Mouse (Mus musculus) CD4-positive, CD25-positive, alpha-beta regulatory T cell, adult 4 months (primary cell): ENCODE data around the gene 4932438H23Rik. TPM values are rescaled to one million over a fixed set of nuclear protein-coding genes. Genes with fewer than 3 reads are reported as not detected.
A peak's percentile ranks its signal among the peaks of the same experiment; 100 is the strongest.
"Not testable (repeated sequence)": the region's sequence is repeated elsewhere in the genome, so short reads cannot be mapped to it uniquely, and the experiment has no call there.

ENCODE experiments used
- ATAC-seq: one replicate; pipeline ENCODE4 v1.8.0; 2017
- polyA plus RNA-seq, 2 experiments: library from polyadenylated mRNA; unstranded; fragments of 100-300 nt; shearing (Covaris generic); gene quantifications; one replicate each; pipeline ENCODE4 v1.2.1; 2017

4932438H23Rik gene
- polyA plus RNA-seq, 2 experiments from 2014 or later: 1.5 to 2.0 TPM

DNA sequence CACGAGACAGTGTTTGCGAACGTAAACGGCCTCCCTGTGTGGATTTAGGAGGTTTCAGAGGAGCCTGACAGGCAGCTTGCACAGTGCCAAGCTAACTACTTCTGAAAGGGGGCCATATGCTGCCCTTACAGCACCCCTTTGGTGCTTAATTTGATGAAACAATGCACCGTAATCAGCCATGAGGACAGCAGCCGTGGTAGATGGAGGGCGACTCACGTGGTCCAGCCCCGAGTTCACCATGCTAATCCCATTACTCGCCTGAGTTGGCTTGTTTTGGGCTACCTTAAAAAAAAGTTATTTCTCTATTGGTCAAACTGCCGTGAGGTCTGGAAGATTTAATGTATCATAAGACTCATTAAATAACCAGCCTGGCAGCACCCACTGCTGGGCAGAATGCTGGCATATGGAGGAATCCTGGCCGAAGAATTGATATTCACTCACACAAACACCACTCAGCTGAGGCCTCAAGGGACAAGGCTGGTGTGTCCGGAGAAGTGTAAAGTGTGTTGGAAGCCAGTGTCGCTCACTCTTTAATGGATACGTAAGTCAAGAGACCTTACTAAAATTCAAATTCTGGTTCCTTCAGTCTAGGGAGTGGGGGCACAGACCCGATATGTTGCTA is 4.6 kb upstream of the 4932438H23Rik start:
- ATAC-seq: no peak

DNA sequence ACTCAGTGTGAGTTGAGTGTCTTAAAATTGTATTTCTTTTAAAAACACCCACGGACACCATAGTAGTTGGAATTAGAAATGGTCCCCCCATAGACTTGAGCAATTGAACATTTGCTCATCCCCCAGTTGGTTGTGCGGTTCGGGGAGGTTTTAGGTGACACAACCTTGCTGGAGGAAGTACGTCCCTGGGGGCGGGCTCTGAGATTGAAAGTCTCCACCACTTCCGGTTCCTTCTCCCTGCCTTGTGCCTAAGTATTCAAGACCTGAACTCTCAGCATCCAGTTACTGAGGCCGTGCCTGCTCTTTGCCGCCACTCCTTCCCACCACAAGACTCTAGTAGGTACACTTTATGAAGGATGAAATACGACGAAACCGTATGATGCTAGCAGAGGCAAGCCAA is 2.9 kb upstream of the 4932438H23Rik start:
- no peak for ATAC-seq

DNA sequence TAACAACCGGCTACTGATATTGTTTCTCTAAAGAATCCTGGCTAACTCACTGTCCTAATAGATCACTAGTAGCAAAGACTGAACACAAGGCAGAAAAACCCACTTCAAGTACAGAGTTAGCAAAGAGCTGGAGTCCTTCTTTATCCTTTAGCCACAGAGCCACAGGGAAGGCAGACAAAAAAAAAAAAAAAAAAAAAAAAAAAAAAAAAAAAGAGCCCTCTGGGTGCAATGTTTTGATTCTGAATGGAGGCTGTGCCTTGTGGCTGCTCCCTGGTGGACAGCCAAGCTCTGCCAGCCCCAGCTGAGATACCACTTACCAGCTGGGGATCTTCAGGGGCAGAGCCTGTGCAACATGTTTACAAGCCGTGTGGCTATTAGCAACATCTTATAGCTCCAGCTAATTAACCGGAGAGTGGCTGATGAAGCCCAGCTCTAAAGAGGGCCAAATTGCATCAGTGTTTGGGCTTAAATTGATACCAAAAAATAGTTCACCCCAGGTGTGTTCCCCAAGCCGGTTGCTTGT is 2.1 kb upstream of the 4932438H23Rik start:
- no peak for ATAC-seq

- ATAC-seq: no peak
Observed at GRCm38 (mm10) chr16:91096016-91096415, 1.1 kb upstream of the 4932438H23Rik start.

DNA sequence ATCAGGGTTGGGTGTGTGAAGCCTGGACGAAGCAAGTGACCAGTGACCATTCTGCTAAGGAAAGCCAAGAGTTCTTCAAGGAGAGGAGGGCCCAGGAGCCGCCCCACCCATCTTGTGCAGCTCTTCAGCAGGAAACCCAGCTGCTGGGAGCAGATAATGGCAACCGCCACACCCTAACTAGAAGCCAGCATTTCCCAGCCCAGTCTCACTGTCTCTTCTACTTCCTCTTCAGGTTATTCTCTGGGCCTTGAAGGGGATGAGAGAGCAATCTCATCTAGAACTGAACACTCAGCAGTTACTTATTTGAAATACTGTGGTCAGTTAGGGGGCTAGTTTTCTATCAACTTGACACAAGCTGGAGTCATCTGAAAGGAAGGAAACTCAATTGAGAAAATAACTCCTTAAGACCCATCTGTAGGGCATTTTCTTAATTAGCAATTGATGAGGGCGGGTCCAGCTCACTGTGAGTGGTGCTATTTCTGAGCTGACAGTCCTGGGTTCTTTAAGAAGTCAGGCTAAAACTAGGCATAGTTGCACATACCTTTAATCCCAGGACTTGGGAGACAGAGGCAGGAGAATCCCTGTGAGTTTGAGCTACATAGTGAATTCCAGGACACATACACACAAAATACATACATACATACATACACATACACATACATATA is 8.1 kb downstream of the 4932438H23Rik start:
- no peak for ATAC-seq

GRCm38 (mm10) chr16:91085239-91085825 is 9.6 kb downstream of the 4932438H23Rik start:
- ATAC-seq: no peak

GRCm38 (mm10) chr16:91084307-91085238 is 10.3 kb downstream of the 4932438H23Rik start:
- no peak for ATAC-seq

DNA sequence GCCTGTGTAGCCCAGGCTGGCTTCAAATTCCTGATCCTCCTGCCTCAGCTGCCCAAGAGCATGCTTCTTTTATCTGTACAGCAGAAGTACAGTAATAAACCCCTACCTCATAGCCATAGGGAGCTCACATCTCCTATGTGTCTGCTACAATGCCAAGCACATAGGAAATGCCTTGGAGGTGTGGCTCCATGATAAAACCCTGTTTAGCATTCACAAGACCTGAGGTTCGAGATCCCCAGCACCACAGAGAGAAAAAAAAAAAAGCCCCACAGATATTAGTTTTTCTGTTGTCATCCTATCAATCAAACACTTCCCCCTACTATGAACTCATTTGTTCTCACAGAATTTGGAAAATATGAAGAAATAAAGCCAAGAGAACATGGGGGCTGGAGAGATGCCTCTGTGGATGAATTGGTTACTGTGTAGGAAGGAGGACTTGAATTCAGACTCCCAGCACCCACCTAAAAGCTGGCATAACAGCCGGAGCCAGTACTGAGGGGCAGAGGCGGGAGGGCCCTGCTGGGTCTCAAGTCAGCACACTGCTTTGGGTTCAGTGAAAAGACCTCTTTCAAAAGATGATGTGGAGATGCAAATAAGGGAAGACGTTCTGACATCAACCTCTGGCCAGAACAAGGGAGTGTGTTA is 11.8 kb downstream of the 4932438H23Rik start:
- no peak for ATAC-seq

- peak; percentile 94 for ATAC-seq
Observed at GRCm38 (mm10) chr16:91081508-91081907, 13.4 kb downstream of the 4932438H23Rik start.

DNA sequence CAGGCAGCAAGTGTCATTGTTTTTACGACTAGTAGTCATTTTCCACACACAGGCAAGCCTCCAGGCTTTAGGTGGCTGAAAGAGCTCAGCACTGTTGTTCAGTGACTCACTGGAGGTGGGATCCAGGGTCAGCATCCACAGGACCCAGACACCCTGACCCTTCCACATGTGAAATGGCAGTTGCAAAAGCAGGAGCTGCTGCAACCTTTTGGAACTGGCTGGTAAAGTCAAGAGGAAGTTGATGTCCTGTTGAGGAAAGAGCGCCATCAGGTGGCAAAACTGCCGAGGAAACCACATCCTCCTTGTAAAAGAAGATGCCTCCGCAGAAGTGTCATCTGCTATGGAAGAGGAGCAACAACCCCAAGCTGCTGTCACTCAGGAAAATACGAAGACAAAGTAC is 18.7 kb downstream of the 4932438H23Rik start:
- peak; percentile 48 for ATAC-seq

- ATAC-seq: not testable (repeated sequence)
Observed at GRCm38 (mm10) chr16:91075423-91075822, 19.5 kb downstream of the 4932438H23Rik start.

DNA sequence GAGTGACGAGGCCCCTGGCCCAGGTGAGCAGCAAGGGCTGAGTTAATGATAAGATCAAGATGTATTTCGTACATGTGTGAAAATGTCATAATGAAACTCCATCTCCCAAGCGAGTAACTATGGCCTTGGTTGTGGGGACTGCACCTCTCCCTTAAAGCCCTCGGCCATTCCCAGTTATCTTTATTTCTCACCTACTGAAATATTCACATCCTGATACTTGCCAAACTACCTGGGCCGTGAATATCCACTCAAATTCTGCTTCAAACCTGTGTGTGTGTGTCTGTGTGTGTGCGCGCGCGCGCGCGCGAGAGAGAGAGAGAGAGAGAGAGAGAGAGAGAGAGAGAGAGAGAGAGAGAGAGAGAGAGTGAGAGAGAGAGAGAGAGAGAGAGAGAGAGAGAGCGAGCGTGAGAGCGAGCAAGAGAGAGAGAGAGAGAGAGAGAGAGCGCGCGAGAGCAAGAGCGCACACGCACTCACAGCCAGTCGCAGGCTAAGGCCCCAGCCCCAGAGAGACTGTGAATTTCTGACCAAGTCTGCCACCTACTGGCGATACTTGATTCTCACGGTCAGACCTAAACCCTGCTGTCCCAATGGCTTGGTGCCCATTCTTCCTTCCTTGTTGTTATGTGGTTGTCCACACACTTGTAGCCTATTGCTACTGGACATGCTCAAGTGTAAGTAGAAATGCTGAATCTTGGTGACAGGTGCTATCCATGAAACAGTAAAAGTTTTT is 21.6 kb downstream of the 4932438H23Rik start:
- ATAC-seq: peak; percentile 98

DNA sequence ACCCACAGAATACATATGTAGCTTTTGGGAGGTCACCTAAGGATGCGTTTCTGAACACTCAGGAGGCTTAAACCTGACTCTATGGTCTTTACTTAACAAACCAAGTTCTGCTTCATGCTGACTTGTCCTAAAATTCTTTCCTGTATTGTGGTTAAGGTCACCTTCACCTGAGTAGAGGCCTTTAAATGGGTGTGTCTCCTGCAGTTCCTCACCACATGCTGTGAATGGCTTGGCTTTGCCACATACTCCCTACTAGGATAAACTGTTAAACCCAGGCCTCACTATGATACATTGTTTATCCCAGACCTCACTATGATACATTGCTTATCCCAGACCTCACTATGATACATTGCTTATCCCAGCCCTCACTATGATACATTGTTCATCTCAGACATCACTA is 22.7 kb downstream of the 4932438H23Rik start:
- ATAC-seq: no peak

DNA sequence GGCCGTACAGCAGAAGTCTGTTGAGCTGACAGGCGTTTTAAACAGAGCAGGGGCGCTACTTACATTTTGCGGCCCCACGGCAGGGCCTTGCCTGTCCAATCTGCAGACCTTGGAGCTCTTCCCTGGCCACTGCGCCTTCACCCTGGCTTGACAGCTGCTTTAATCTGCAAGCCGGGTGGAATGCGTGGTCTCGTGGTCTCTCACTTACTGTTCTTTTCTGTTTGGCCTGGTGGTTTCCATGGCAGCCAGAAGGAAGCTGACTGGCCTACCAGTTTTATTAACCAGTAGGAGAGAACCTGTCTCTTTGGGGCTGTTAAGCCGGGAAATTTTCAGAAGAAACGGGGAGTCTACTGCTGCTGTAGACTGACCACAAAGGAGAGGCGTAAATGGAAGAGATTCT is 26.0 kb downstream of the 4932438H23Rik start:
- ATAC-seq: no peak

GRCm38 (mm10) chr16:91067122-91067521 is 27.8 kb downstream of the 4932438H23Rik start:
- ATAC-seq: no peak

- ATAC-seq: no peak
Observed at GRCm38 (mm10) chr16:91064583-91065365, 30.1 kb downstream of the 4932438H23Rik start.

DNA sequence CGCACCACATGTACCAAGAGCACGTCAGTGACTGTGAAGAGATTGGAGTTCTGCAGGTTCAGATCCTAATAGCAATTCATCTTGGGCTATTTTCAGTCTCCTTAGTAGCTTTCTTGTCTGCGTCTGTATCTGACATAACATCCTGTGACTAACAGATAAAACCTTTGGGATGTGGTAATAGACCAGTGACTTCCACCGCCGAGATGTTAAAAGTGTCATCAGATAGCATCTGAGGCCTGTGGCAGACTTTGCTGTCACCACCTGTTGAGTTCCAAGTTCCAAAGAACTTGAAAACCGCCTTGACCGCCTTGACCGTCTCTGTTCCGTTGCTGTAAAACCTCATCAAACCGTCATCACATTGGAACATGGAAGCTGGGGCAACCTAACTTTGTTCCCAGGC is 31.1 kb downstream of the 4932438H23Rik start:
- peak; percentile 8 for ATAC-seq

- peak; percentile 70 for ATAC-seq
Observed at GRCm38 (mm10) chr16:91061531-91062318, 33.2 kb downstream of the 4932438H23Rik start.

DNA sequence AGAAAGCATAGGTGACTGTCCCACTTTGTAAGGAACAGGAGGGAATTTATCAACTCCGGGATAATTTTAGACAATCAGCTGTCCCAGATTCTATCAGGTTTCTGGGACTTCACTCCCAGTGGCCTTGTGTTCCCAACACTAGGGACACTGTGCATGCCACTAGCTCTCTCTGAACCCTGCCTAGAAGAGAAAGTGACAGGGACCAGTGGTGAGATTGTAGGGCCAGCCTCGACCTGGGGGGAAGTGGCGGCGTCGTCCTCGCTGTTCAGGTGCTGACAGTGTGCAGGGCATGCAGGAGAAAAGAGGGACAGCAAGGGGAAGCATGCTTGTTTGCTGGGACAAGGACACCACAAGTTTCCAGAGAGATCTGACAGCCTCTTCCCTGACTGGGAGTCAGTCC is 37.2 kb downstream of the 4932438H23Rik start:
- ATAC-seq: no peak

- peak; percentile 19 for ATAC-seq
Observed at GRCm38 (mm10) chr16:91057261-91057660, 37.7 kb downstream of the 4932438H23Rik start.
